Mouse (Mus musculus) embryonic facial prominence, embryonic 11.5 days (tissue): Measurements from ENCODE around the gene Kcnk16. TPM values are rescaled to one million over a fixed set of nuclear protein-coding genes. Genes with fewer than 3 reads are reported as not detected.
A peak's percentile ranks its signal among the peaks of the same experiment; 100 is the strongest.

Experiments
- ATAC-seq: fragments of 200-750 bp; cut with Nextera tagmentation; replicated peaks from 2 replicates; pipeline ENCODE4 v1.8.0; 2017; ENCODE audit warnings: low read depth; ENCODE audit not compliant: insufficient number of reproducible peaks, low FRiP score, low TSS enrichment
- DNase-seq: peaks from one replicate; pipeline ENCODE4 v3.0.0-alpha.2; 2015; ENCODE audit warnings: low spot score
- H3K27ac ChIP-seq: fragments of 300-500 bp; sonication (generic); replicated peaks from 2 replicates; pipeline ENCODE4 v1.5.1; 2014; ENCODE audit warnings: mild to moderate bottlenecking, low read depth, low read length, control low read depth
- H3K27me3 ChIP-seq: fragments of 300-500 bp; sonication (generic); 2 replicates; pipeline ENCODE4 v1.6.1; 2014; ENCODE audit warnings: mild to moderate bottlenecking, low read length, moderate library complexity, mixed read lengths; ENCODE audit not compliant: control insufficient read depth, insufficient read depth
- H3K36me3 ChIP-seq: fragments of 300-500 bp; sonication (generic); replicated peaks from 2 replicates; pipeline ENCODE4 v1.6.1; 2014; ENCODE audit warnings: low read depth, mild to moderate bottlenecking, low read length, moderate library complexity, mixed read lengths; ENCODE audit not compliant: control insufficient read depth, insufficient read depth
- H3K4me1 ChIP-seq: fragments of 300-500 bp; sonication (generic); 2 replicates; pipeline ENCODE4 v1.6.1; 2014; ENCODE audit warnings: low read length, mixed read lengths; ENCODE audit not compliant: control insufficient read depth, insufficient read depth
- H3K4me2 ChIP-seq: fragments of 300-500 bp; sonication (generic); 2 replicates; pipeline ENCODE4 v1.6.1; 2014; ENCODE audit warnings: low read depth, mild to moderate bottlenecking, control low read depth, low read length, moderate library complexity
- H3K4me3 ChIP-seq: fragments of 300-500 bp; sonication (generic); 2 replicates; pipeline ENCODE4 v1.5.1; 2014; ENCODE audit warnings: low read depth, low read length, control low read depth
- H3K9ac ChIP-seq: fragments of 300-500 bp; sonication (generic); replicated peaks from 2 replicates; pipeline ENCODE4 v1.6.1; 2014; ENCODE audit warnings: mild to moderate bottlenecking, control low read depth, low read length
- H3K9me3 ChIP-seq: fragments of 300-500 bp; sonication (generic); replicated peaks from 2 replicates; pipeline ENCODE4 v1.6.1; 2016; ENCODE audit warnings: mild to moderate bottlenecking, low read length, inconsistent platforms, mixed read lengths; ENCODE audit not compliant: control insufficient read depth
- WGBS: fragments of 180-500 bp; shearing (Covaris S2); extraction: QIAGEN DNeasy Blood & Tissue Kit; methylation state at CpG from one replicate; pipeline ENCODE4 v1.1.7; 2014; 5-methylcytosine and 5-hydroxymethylcytosine counted together
- polyA plus RNA-seq: library from polyadenylated mRNA; unstranded; fragments of >200 nt; fragmentation: Nextera tagmentation; extraction: Ambion mirVana; gene quantifications from 2 replicates; pipeline ENCODE4 v1.2.1, GENCODE M21; 2014

The Kcnk16 gene
- polyA plus RNA-seq, 1 experiment from 2014 or later: 0.31 TPM

DNA sequence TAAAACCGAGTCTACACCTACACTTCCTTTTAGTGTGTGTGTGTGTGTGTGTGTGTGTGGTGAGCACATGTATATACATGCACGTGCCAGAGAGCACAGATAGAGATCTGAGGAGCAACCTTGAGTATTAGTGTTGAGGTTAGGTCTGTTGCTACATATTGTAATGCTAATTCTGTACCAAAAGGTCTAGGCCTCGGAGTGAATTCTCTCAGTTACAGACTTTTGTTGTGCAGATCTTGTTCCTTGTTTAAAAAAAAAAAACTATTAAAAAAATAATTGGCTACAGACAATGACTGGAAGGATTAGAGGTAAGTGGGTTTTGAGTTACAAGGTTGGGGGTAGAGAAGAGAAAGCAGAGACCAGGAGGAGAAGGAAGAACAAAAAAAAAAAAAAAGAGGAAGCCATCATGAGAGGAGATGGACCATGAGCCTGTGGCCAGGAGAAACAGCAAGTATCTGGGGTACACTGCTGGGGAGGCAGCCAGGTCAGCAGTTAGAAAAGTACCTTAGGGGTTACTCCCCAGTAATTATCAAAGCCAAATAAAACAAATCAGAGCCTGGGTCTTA, 51.6 kb downstream of the Kcnk16 start:
- H3K9me3 ChIP-seq: no peaks in the 10 kb centered on the region

DNA sequence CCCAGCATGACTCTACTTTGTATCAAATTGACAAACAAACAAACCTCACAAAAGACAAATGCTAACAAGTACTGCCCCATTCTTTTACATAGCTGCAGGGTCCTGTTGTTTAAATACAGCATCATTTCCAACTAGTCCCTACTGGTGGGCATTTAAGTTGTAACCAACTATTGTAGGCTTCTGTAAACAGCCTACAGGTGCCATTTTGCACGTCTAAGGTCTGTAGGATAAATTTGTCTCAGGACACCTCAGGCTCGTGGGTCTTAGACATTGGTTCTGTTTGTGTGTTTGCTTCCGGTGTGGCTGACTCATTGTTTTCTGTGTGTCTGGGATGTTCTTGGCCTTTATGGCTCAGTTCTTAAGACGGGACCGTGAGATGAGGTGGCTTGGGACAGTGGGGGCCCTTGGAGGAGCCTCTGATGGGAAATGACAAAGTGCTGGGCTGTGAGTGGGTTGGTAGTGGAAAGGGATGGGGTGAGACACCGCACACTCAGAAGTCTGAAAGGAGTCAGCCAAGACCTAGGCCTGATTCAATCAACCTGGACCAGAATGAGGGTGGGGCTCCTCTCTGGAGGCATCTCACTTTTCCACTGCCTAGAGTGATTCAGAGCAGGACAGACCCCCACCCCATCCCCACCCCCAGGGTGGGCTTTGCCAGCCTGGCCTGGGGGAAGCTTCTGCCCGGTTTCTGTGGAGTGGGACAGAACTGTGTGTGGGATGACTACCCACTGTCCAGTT, 52.3 kb downstream of the Kcnk16 start:
- H3K9me3 ChIP-seq: no peaks in the 10 kb centered on the region
- 85% methylated on average over 7 of the region's 7 CpGs for WGBS
- H3K4me2 ChIP-seq: no peak overlapping the region
- H3K36me3 ChIP-seq: no peaks in the 10 kb centered on the region
- DNase-seq (no peak), ATAC-seq (peak; percentile 23; the same call in 1 of the 2 replicates)
- no peaks in the 10 kb centered on the region for H3K4me1 ChIP-seq
- no peak overlapping the region for H3K27ac ChIP-seq
- no peak overlapping the region for H3K4me3 ChIP-seq
- H3K9ac ChIP-seq: no peak overlapping the region
- H3K27me3 ChIP-seq: no peaks in the 10 kb centered on the region

More for the DNA sequence above, 51.6 kb downstream of the Kcnk16 start:
- DNase-seq (no peak), ATAC-seq (no peak; the same call in 1 of the 2 replicates)
- Histone ChIP-seq H3K36me3 (no peaks in the 10 kb centered on the region), H3K27ac (no peak overlapping the region), H3K4me2 (no peak overlapping the region), H3K27me3 (no peaks in the 10 kb centered on the region), H3K4me1 (no peaks in the 10 kb centered on the region), H3K4me3 (no peak overlapping the region), H3K9ac (no peak overlapping the region)
- WGBS: 39% methylated on average over 3 of the region's 3 CpGs

DNA sequence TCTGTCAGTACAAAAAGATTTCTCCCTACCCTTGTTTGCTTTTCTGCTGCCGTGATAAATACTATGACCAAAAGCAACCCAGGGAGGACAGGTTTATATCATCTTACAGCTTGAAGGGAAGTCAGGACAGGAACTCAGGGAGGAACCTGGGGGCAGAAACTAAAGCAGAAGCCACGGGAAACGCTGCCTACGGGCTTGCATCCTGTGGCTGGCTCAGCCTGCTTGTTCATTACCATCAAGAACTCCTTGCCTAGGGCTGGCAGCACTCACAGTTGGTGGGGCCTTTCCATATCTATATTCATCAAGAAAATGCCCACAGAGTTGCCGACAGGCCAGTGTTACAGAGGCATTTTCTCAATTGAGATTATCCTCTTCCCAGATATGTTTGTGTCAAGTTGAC, 53.2 kb downstream of the Kcnk16 start:
- WGBS: 61% methylated on average over 5 of the region's 5 CpGs
- Histone ChIP-seq H3K9ac (no peak overlapping the region), H3K9me3 (no peaks in the 10 kb centered on the region), H3K4me1 (no peaks in the 10 kb centered on the region), H3K27ac (no peak overlapping the region), H3K27me3 (no peaks in the 10 kb centered on the region), H3K4me2 (no peak overlapping the region), H3K36me3 (no peaks in the 10 kb centered on the region), H3K4me3 (no peak overlapping the region)
- no peak for ATAC-seq
- no peak for DNase-seq

DNA sequence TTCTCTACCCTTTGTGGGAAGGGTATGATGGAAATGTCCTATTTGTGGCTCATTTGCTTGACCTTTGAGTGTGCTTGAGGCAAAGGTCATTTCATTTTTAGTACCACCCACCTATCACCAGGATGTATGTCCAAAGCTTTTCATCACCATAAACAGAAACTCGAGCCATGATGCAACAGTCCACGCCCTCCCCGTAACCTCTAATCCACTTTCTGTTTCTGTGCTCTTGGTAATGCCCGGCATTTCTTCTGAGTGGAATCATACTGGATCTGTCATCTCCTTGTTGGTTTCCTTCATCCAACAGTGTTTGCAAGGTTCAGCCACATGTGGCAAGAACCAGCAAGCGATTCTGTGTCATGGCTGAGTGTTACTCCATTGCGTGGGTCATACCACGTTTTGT, 54.9 kb downstream of the Kcnk16 start:
- H3K4me2 ChIP-seq: no peak overlapping the region
- no peak overlapping the region for H3K27ac ChIP-seq
- no peak overlapping the region for H3K4me3 ChIP-seq
- 92% methylated on average over 7 of the region's 7 CpGs for WGBS
- no peak for ATAC-seq
- no peak for DNase-seq
- no peaks in the 10 kb centered on the region for H3K36me3 ChIP-seq
- H3K4me1 ChIP-seq: no peaks in the 10 kb centered on the region
- H3K9me3 ChIP-seq: no peaks in the 10 kb centered on the region
- no peak overlapping the region for H3K9ac ChIP-seq
- no peaks in the 10 kb centered on the region for H3K27me3 ChIP-seq

DNA sequence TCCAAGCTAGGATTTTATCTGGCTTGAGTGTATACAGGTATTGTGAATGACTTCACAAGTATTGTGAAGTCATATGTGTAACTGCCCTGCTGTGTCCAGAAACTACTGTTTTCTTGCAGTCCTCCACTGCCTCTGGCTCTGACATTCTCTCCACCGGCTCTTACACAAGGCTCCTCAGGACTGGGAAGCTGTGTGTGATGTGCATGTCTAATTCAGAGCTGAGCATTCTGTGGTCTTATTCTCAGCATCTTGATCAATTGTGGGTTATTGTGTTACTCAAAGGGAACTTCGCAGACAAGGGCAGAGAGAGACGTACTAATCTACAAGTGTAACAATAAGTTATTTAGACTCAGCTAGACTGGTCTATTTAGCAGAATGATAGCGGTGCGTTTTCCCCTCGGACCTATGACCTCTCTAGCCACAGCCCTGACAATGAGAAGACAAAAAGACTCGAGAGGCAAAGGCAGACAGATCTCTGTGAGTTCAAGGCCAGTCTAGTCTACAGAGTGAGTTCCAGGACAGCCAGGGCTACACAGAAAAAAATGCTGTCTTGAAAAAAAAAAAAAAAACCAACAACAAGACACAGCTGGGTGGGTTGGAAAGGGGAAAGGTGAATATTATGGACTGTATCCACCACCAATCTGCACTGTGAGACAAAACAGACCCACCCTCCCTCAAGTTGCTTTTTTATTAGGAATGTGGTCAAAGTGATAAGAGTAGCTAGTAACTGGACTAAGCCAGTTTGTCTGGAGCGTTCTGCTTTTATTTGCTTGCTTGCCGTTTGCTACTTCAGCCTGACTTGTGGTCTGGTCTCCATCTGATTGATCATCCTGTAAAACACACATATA, 57.0 kb downstream of the Kcnk16 start:
- H3K36me3 ChIP-seq: no peaks in the 10 kb centered on the region
- H3K9me3 ChIP-seq: no peaks in the 10 kb centered on the region
- no peak overlapping the region for H3K4me2 ChIP-seq
- no peaks in the 10 kb centered on the region for H3K4me1 ChIP-seq
- no peak for ATAC-seq
- no peak for DNase-seq
- 60% methylated on average over 9 of the region's 9 CpGs for WGBS
- no peak overlapping the region for H3K27ac ChIP-seq
- H3K9ac ChIP-seq: no peak overlapping the region
- no peak overlapping the region for H3K4me3 ChIP-seq
- H3K27me3 ChIP-seq: no peaks in the 10 kb centered on the region

Other genes starting within 250 kb of the Kcnk16 start
- 10.1 and 12.0 TPM in 2 replicates for gene Saysd1, start 130.7 kb downstream of the Kcnk16 start, polyA plus RNA-seq
- 4.5 and 5.2 TPM in 2 replicates for gene Kcnk5, start 87.4 kb downstream of the Kcnk16 start, polyA plus RNA-seq
- gene Nudt13, start 25.5 kb upstream of the Kcnk16 start, polyA plus RNA-seq: 8.9 and 10.7 TPM in 2 replicates
- gene Ecd, start 78.9 kb upstream of the Kcnk16 start, polyA plus RNA-seq: 66.3 and 70.2 TPM in 2 replicates
- gene Fam149b, start 79.0 kb upstream of the Kcnk16 start, polyA plus RNA-seq: 49.0 and 52.9 TPM in 2 replicates
- gene Dnajc9, start 119.7 kb upstream of the Kcnk16 start, polyA plus RNA-seq: 251 and 274 TPM in 2 replicates
- 73.3 and 79.5 TPM in 2 replicates for gene Mrps16, start 124.4 kb upstream of the Kcnk16 start, polyA plus RNA-seq
- 0.31 and 0.46 TPM in 2 replicates for gene Cfap70, start 183.0 kb upstream of the Kcnk16 start, polyA plus RNA-seq
- 27.8 and 30.0 TPM in 2 replicates for gene Anxa7, start 210.9 kb upstream of the Kcnk16 start, polyA plus RNA-seq
- 0.53 and 0.66 TPM in 2 replicates for gene Mss51, start 227.7 kb upstream of the Kcnk16 start, polyA plus RNA-seq